Mouse (Mus musculus) limb, embryonic 12.5 days (tissue): ENCODE results near the gene Gm19426. TPM values are rescaled to one million over a fixed set of nuclear protein-coding genes. Genes with fewer than 3 reads are reported as not detected.

ENCODE experiments used
- ATAC-seq: fragments of 200-750 bp; cut with Nextera tagmentation; 2 replicates; pipeline ENCODE4 v1.8.0; 2017; ENCODE audit warnings: low read depth, moderate TSS enrichment; ENCODE audit not compliant: insufficient number of reproducible peaks, insufficient read depth, low FRiP score, low TSS enrichment
- H3K27ac ChIP-seq: fragments of 300-500 bp; sonication (generic); 2 replicates; pipeline ENCODE4 v1.5.1; 2016; ENCODE audit warnings: mild to moderate bottlenecking, moderate library complexity
- H3K27me3 ChIP-seq: fragments of 300-500 bp; sonication (generic); 2 replicates; pipeline ENCODE4 v1.6.1; 2016; ENCODE audit warnings: mild to moderate bottlenecking, moderate library complexity
- H3K36me3 ChIP-seq: fragments of 300-500 bp; sonication (generic); 2 replicates; pipeline ENCODE4 v1.6.1; 2016; ENCODE audit warnings: mild to moderate bottlenecking, moderate library complexity
- H3K4me1 ChIP-seq: fragments of 300-500 bp; sonication (generic); replicated peaks from 2 replicates; pipeline ENCODE4 v1.6.1; 2016
- H3K4me2 ChIP-seq: fragments of 300-500 bp; sonication (generic); 2 replicates; pipeline ENCODE4 v1.6.1; 2016; ENCODE audit warnings: mild to moderate bottlenecking, moderate library complexity
- H3K4me3 ChIP-seq: fragments of 300-500 bp; sonication (generic); replicated peaks from 2 replicates; pipeline ENCODE4 v1.5.1; 2016; ENCODE audit warnings: mild to moderate bottlenecking
- H3K9ac ChIP-seq: fragments of 300-500 bp; sonication (generic); replicated peaks from 2 replicates; pipeline ENCODE4 v1.6.1; 2016; ENCODE audit warnings: mild to moderate bottlenecking, moderate library complexity
- H3K9me3 ChIP-seq: fragments of 300-500 bp; sonication (generic); 2 replicates; pipeline ENCODE4 v1.6.1; 2016; ENCODE audit warnings: mild to moderate bottlenecking, moderate library complexity
- WGBS: fragments of 180-500 bp; shearing (Covaris S2); methylation state at CpG from one replicate; pipeline ENCODE4 v1.1.7; 2016; 5-methylcytosine and 5-hydroxymethylcytosine counted together
- polyA plus RNA-seq: library from polyadenylated mRNA; unstranded; fragments of >200 nt; fragmentation: Nextera tagmentation; extraction: Ambion mirVana; gene quantifications from 2 replicates; pipeline ENCODE4 v1.2.1, GENCODE M21; 2016

Gene Gm19426
- polyA plus RNA-seq, 1 experiment from 2014 or later, result 10.4 TPM

DNA sequence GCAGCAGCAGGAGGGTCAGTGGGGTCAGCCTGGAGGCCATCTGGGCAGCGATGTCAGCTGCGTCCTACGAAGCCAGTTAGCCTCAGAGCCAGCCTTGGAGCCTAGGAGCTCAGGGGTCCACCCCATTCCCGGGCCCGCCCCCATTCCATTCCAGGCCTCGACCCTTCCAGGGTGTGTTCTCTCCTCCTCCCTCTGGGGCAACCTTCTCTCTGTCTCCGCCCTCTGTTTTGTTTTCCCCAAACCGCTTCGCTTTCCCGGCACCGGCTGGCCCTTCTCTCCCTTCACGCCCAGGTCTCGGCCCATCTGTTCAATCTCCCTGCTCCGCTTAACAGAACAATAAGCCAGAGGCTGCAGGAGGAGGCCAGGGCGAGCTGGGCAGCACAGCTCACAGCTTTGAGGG, 31.3 kb upstream of the Gm19426 start:
- WGBS, result 0% methylated on average over 15 of the region's 15 CpGs
- peak; percentile 83 for ATAC-seq
- Histone ChIP-seq H3K4me3 (peak overlapping the region; percentile 37), H3K4me1 (peaks cover 14% of the 10 kb centered on the region), H3K9me3 (no peaks in the 10 kb centered on the region), H3K27me3 (no peaks in the 10 kb centered on the region), H3K36me3 (no peaks in the 10 kb centered on the region), H3K9ac (peak overlapping the region; percentile 56), H3K27ac (peak overlapping the region; percentile 78), H3K4me2 (peak overlapping the region; percentile 62)

DNA sequence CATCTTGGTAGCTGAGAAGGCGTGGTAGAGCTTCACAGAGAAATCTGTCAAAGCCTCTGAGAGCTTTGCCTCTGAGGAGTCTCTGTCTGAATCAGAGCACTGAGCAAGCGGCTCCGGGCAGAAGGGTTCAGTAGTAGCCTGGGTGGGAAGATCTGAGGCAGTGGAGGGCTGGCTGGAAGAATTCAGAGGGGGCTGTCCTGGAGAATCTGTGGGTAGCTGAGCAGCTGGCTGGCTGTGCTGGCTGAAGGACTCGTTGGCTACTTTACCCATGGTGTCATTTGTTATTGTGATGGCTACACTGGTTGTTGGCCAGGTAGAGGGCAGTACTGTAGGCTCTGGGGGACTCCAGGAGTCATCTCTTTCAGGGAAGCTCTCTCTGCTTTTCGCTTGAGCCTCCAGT, 29.7 kb upstream of the Gm19426 start:
- 0 out of 2 replicates have a peak overlapping the region, but pooled peaks have one; percentile 27 for H3K9ac ChIP-seq
- no peak overlapping the region for H3K27ac ChIP-seq
- H3K4me1 ChIP-seq, result peaks cover 14% of the 10 kb centered on the region
- no peaks in the 10 kb centered on the region for H3K36me3 ChIP-seq
- H3K27me3 ChIP-seq, result no peaks in the 10 kb centered on the region
- H3K4me3 ChIP-seq, result no peak overlapping the region
- 81% methylated on average over 5 of the region's 5 CpGs for WGBS
- H3K4me2 ChIP-seq, result no peak overlapping the region
- no peaks in the 10 kb centered on the region for H3K9me3 ChIP-seq
- no peak for ATAC-seq

DNA sequence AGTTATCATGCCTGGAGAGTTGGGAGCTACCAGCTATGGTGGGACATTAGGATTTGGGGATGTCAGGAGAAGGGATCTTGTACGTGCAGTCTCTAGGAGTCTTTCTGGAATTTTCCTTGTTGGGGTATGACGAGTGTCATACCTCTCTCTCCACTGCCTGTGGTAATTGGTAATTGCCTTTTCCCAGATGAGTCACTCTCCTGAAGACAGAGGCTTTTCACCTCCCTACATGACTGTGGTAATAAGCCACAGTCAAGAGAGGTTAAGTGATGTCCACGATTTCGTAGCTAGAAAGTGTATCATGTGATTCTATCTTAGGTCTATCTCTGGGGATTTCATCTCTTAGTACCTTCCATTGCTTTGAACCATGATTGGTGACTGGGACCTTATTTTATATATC, 29.0 kb upstream of the Gm19426 start:
- peaks cover 14% of the 10 kb centered on the region for H3K4me1 ChIP-seq
- H3K9ac ChIP-seq, result no peak overlapping the region
- no peaks in the 10 kb centered on the region for H3K27me3 ChIP-seq
- WGBS, result 87% methylated on average over 4 of the region's 4 CpGs
- H3K9me3 ChIP-seq, result no peaks in the 10 kb centered on the region
- no peak overlapping the region for H3K4me3 ChIP-seq
- H3K36me3 ChIP-seq, result no peaks in the 10 kb centered on the region
- no peak for ATAC-seq
- no peak overlapping the region for H3K27ac ChIP-seq
- no peak overlapping the region for H3K4me2 ChIP-seq

DNA sequence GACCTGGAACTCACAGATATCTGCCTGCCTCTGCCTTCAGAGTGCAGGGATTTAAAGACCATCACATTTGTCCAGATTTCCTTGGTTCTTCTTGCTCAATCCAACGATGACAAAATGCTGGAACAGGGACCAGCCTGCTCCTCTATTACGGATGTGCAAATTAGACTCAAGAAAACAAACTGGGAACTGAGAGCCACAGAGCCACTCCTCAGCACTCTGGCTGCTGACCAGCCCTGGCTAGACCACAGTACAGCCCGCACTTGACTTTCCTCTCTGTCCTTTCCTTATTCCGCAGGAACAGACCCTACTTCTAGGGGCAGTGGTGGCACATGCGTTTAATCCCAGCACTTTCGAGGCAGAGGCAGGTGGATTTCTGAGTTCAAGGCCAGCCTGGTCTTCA, 27.0 kb upstream of the Gm19426 start:
- Histone ChIP-seq H3K4me3 (no peak overlapping the region), H3K36me3 (no peaks in the 10 kb centered on the region), H3K9ac (no peak overlapping the region), H3K9me3 (no peaks in the 10 kb centered on the region), H3K4me1 (peaks cover 14% of the 10 kb centered on the region), H3K27ac (no peak overlapping the region), H3K4me2 (no peak overlapping the region), H3K27me3 (no peaks in the 10 kb centered on the region)
- no peak for ATAC-seq
- WGBS, result 77% methylated on average over 6 of the region's 6 CpGs

DNA sequence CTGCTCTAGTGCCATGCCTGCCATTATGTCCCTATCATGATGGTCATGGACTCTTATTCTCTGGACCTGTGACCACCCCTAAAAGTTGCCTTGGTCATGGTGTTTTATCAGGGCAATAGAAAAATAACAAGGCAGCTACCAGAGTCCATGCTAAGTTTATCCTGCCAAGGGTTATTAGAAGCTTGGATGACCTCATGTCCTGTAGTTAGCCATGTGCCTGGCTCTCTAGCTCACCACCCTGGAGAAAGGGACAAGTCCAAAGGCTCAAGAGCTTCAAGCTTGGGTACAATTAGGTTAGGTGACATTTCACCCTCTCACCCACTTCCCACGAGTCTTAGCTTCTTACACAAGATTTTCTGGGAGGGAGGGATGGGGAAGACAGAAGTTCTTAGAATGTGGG, 19.4 kb upstream of the Gm19426 start:
- no peak for ATAC-seq
- H3K27ac ChIP-seq, result no peak overlapping the region
- no peak overlapping the region for H3K4me3 ChIP-seq
- H3K4me1 ChIP-seq, result no peaks in the 10 kb centered on the region
- no peak overlapping the region for H3K4me2 ChIP-seq
- no peaks in the 10 kb centered on the region for H3K36me3 ChIP-seq
- 48% methylated on average over 1 of the region's 1 CpGs for WGBS
- no peaks in the 10 kb centered on the region for H3K9me3 ChIP-seq
- no peaks in the 10 kb centered on the region for H3K27me3 ChIP-seq
- no peak overlapping the region for H3K9ac ChIP-seq

DNA sequence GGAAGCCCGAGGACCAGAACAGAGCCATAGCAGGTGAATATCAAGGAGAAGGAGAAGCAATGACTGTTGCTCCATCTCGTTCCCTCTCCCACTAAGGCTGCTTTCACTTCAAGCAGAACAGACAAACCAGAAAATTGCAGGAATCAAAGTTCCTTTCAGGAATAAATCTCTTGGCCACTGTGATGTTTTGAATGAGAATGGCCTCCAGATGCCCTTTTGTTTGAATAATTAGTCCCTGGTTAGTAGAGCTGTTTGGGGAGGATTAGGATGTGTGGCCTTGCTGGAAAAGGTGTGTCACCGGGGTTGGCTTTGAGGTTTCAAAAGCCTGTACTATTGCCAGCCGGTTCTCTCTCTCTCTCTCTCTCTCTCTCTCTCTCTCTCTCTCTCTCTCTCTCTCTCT, 18.8 kb upstream of the Gm19426 start:
- Histone ChIP-seq H3K36me3 (no peaks in the 10 kb centered on the region), H3K4me2 (no peak overlapping the region), H3K4me1 (no peaks in the 10 kb centered on the region), H3K4me3 (no peak overlapping the region), H3K9ac (no peak overlapping the region), H3K9me3 (no peaks in the 10 kb centered on the region), H3K27me3 (no peaks in the 10 kb centered on the region), H3K27ac (no peak overlapping the region)
- no peak for ATAC-seq
- 69% methylated on average over 4 of the region's 4 CpGs for WGBS

DNA sequence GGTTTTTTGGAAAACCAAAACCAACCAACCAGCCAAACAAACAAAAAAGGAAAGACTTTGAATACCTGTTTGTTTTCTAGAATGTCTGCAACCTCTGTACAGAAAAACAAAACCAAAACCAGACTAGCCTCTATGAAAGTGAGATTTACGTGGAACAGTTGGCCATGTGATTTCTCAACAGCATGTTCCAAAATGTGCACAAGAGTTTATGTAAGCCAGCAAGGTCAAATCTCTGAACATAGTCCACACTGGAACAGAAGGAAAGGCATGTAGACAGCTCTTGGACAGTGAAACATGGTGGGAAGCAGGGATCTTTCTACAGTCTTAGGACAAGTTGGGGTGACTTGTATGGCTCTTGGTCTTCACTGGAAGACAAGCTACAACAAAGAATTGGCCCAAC, 18.4 kb upstream of the Gm19426 start:
- Histone ChIP-seq H3K4me1 (no peaks in the 10 kb centered on the region), H3K9ac (no peak overlapping the region), H3K36me3 (no peaks in the 10 kb centered on the region), H3K4me3 (no peak overlapping the region), H3K27ac (no peak overlapping the region), H3K27me3 (no peaks in the 10 kb centered on the region), H3K9me3 (no peaks in the 10 kb centered on the region), H3K4me2 (no peak overlapping the region)
- ATAC-seq, result no peak
- WGBS, result 92% methylated on average over 1 of the region's 1 CpGs

DNA sequence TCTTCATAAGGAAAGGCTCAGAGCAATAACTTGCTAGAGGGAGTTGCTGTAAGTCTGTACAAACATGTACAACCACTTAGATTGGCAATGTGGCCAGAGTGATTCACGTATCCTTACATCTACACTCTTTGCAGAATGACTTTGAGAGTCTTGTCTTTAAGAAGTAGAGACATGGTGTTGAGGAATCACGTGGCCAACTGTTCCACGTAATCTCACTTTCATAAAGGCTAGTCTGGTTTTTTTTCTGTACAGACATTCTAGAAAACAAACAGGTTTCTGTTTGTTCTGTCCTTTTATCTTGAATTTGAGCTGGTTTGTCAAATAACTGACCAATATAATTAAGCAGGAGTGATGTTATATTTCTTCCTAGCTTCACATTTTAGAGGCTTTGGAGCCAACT, 17.9 kb upstream of the Gm19426 start:
- WGBS, result 85% methylated on average over 3 of the region's 3 CpGs
- Histone ChIP-seq H3K4me1 (no peaks in the 10 kb centered on the region), H3K9me3 (no peaks in the 10 kb centered on the region), H3K27ac (no peak overlapping the region), H3K4me3 (no peak overlapping the region), H3K9ac (no peak overlapping the region), H3K27me3 (no peaks in the 10 kb centered on the region), H3K36me3 (no peaks in the 10 kb centered on the region), H3K4me2 (no peak overlapping the region)
- no peak for ATAC-seq

DNA sequence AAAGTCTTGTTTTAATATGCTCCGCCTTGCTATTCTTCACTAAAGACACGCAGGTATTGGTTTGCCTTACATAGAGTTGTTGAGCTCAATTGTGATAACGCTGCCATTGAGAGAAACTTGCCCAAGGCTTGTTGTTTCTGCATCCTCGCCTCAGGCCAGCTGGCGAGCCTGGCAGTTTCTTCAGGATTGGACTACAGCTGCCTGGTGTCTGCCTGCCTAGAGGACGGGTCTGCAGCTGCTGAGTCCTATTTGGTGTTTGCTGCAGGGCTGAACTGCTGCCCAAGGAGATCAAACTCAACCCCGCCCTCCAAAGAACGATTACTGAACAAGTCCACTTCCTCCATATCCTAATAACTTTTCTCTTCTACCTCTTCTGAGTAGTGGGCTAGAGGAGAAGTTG, 17.3 kb upstream of the Gm19426 start:
- no peak overlapping the region for H3K9ac ChIP-seq
- no peaks in the 10 kb centered on the region for H3K36me3 ChIP-seq
- no peak overlapping the region for H3K27ac ChIP-seq
- no peak for ATAC-seq
- H3K9me3 ChIP-seq, result no peaks in the 10 kb centered on the region
- no peak overlapping the region for H3K4me3 ChIP-seq
- 68% methylated on average over 8 of the region's 8 CpGs for WGBS
- no peaks in the 10 kb centered on the region for H3K27me3 ChIP-seq
- H3K4me2 ChIP-seq, result no peak overlapping the region
- no peaks in the 10 kb centered on the region for H3K4me1 ChIP-seq

DNA sequence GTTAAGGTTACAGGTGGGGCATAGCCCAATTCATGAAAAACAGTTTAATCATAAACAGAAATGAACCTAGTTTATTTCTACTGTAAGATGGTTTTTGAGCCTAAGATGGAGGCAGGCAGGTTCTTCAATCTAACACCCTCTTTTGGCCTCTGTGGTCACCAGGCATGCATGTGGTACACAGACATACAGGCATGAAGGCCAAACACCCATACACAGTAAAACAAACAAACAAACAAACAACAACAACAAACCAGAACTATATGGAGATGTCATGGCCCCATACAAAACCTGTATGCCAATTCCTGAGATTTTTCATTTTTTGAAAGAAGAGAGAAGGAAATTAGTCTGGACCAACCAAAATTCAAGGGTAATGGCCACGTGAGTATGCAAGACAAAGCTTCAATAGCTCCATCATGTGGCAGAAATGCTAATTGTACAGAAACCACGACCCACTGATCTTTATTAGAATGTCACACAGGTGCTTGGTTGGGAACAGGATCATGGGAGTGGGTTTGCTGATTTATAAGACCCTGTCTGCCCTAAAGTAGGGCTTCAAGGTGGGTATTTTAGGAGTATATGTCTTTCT, 15.2 kb upstream of the Gm19426 start:
- Histone ChIP-seq H3K27ac (no peak overlapping the region), H3K36me3 (no peaks in the 10 kb centered on the region), H3K9me3 (no peaks in the 10 kb centered on the region), H3K27me3 (no peaks in the 10 kb centered on the region), H3K4me3 (no peak overlapping the region), H3K4me2 (no peak overlapping the region), H3K9ac (no peak overlapping the region), H3K4me1 (no peaks in the 10 kb centered on the region)
- peak; percentile 28; the same call in 1 of the 2 replicates for ATAC-seq
- 3% methylated on average over 2 of the region's 2 CpGs for WGBS

DNA sequence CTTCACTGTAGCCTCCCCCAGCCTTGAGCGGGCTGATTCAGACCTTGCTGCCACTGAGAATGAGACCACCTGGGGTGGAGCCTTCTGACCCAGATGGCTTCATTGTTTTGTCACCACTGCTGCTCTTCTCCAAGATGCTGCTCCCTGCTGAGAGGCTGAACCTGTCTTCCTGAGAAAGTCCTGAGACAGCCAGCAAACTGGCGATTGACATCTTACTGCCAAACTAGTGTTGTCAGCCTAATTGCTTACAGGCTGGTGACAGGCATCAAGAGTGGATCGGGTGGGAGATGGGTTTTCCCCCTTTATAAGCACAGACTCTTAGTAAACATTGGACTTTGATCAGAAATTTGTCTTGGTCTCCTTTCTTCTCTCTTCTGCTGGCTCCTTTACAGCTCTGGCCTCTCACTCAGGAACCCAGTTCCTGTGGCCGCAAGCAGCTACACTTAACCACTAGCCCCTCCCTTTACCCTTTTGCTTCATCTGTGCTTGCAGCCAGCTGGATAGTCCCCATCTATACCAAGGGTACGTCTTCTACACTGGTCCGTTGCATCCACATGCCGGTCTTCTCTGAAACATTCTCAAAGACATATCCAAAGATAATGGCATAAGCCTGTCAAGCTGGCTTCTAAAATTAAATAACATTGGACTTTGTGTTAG, 13.7 kb upstream of the Gm19426 start:
- Histone ChIP-seq H3K27me3 (no peaks in the 10 kb centered on the region), H3K9ac (no peak overlapping the region), H3K36me3 (no peaks in the 10 kb centered on the region), H3K4me2 (no peak overlapping the region), H3K4me1 (no peaks in the 10 kb centered on the region), H3K27ac (no peak overlapping the region), H3K4me3 (no peak overlapping the region), H3K9me3 (no peaks in the 10 kb centered on the region)
- WGBS, result 58% methylated on average over 7 of the region's 7 CpGs
- no peak for ATAC-seq

DNA sequence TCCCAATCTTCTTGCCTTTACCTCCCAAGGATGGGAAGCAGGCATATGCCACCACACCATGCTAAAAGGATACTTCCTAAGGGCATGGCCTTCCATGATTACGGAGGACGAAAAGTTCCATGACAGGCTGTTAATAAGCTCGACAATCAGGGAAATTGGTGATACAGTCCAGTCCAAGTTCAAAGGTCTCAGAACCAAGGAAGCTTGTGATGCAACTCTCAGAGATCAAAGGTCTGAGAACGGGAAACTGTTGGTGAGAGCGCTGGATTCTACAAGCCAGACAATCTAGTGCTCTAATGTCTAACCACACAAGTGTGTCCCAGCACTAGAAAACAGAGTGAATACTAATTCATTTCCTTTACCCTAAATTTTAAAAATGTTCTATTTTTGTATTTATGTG, 12.8 kb upstream of the Gm19426 start:
- no peak overlapping the region for H3K4me2 ChIP-seq
- H3K9me3 ChIP-seq, result no peaks in the 10 kb centered on the region
- no peaks in the 10 kb centered on the region for H3K36me3 ChIP-seq
- no peak overlapping the region for H3K9ac ChIP-seq
- 64% methylated on average over 5 of the region's 5 CpGs for WGBS
- H3K27me3 ChIP-seq, result no peaks in the 10 kb centered on the region
- H3K4me3 ChIP-seq, result no peak overlapping the region
- H3K27ac ChIP-seq, result no peak overlapping the region
- H3K4me1 ChIP-seq, result no peaks in the 10 kb centered on the region
- no peak for ATAC-seq
